Mouse (Mus musculus): Measurements from ENCODE around the gene Aifm2. TPM values are rescaled to one million over a fixed set of nuclear protein-coding genes. Genes with fewer than 3 reads are reported as not detected.

Aifm2 gene
- polyA plus RNA-seq, 1 experiment, result 8.2 TPM

- no peak for TF ChIP-seq EP300 (IDR thresholded peaks at IDR 0.05; ENCODE audit: insufficient read depth, low read depth, low read length)
- no peak for TF ChIP-seq POLR2A (IDR thresholded peaks at IDR 0.05; ENCODE audit: insufficient read depth, low read length)
- TF ChIP-seq CTCF (IDR thresholded peaks at IDR 0.05; ENCODE audit: low read depth, low read length), result no peak
- Histone ChIP-seq H3K36me3 (ENCODE audit: control insufficient read depth, insufficient read depth, low read length, poor library complexity, severe bottlenecking) (no peaks in the 10 kb centered on the region), H3K27me3 (ENCODE audit: control insufficient read depth, insufficient read depth, low read length, poor library complexity, severe bottlenecking) (no peaks in the 10 kb centered on the region)
Measured at GRCm38 (mm10) chr10:61737537-61737936, 22.5 kb downstream of the Aifm2 start.

DNA sequence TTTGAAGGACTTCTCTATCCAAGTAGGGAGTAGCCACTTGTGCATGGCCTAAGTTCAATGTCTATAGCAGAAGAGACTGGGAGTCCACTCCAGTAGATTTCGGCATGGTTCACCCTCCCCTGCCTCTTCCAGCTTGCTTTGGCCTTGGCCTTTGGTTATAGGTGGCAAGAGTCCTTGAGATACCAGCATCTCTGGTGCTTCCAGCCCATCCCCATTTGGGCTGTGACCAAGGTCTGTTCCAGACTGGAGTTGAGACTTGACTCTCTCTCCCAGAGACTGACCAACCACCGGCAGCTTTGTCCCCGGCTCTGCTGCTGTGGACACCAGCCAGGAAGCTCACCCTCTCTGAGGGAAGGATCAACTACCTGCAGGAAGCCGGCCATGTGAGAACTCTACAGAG is 23.1 kb downstream of the Aifm2 start:
- Histone ChIP-seq H3K4me3 (ENCODE audit: low read depth, low read length) (no peak overlapping the region), H3K9me3 (replicated peaks; ENCODE audit: control insufficient read depth, insufficient read depth, low read length, poor library complexity, severe bottlenecking) (no peaks in the 10 kb centered on the region), H3K4me1 (ENCODE audit: control insufficient read depth, insufficient read depth, low read length) (no peaks in the 10 kb centered on the region), H3K27me3 (ENCODE audit: control insufficient read depth, insufficient read depth, low read length, poor library complexity, severe bottlenecking) (no peaks in the 10 kb centered on the region), H3K9ac (ENCODE audit: low read depth, poor library complexity, severe bottlenecking) (no peak overlapping the region), H3K36me3 (ENCODE audit: control insufficient read depth, insufficient read depth, low read length, poor library complexity, severe bottlenecking) (no peaks in the 10 kb centered on the region), H3K27ac (ENCODE audit: insufficient read depth, low read length) (no peak overlapping the region)
- TF ChIP-seq POLR2A (IDR thresholded peaks at IDR 0.05; ENCODE audit: insufficient read depth, low read length) (no peak), CTCF (IDR thresholded peaks at IDR 0.05; ENCODE audit: low read depth, low read length) (no peak), EP300 (IDR thresholded peaks at IDR 0.05; ENCODE audit: insufficient read depth, low read depth, low read length) (no peak)

More at GRCm38 (mm10) chr10:61737537-61737936, 22.5 kb downstream of the Aifm2 start:
- no peak overlapping the region for H3K4me3 ChIP-seq (ENCODE audit: low read depth, low read length)
- H3K4me1 ChIP-seq (ENCODE audit: control insufficient read depth, insufficient read depth, low read length), result no peaks in the 10 kb centered on the region
- H3K9ac ChIP-seq (ENCODE audit: low read depth, poor library complexity, severe bottlenecking), result no peak overlapping the region
- no peaks in the 10 kb centered on the region for H3K9me3 ChIP-seq (replicated peaks; ENCODE audit: control insufficient read depth, insufficient read depth, low read length, poor library complexity, severe bottlenecking)
- no peak overlapping the region for H3K27ac ChIP-seq (ENCODE audit: insufficient read depth, low read length)

DNA sequence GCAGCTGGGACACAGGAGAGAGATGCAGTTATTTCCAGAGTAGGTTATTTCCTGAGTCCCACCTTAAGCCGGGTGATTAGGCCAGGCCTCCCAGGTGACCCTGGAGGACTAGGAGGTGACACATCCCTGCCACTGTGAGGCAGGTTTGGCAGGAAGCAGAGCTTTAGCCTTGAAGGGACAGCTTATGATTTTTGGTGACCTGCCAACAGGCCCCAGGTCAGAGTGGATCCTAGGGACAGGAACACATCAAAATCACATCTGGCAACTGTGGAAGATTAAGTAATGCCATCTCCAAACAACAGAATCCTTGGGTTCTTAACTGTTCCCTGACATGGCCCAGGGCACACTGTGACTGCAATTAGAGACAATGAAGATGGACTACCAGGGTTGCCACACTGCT is 26.2 kb downstream of the Aifm2 start:
- no peaks in the 10 kb centered on the region for H3K36me3 ChIP-seq (ENCODE audit: control insufficient read depth, insufficient read depth, low read length, poor library complexity, severe bottlenecking)
- H3K27me3 ChIP-seq (ENCODE audit: control insufficient read depth, insufficient read depth, low read length, poor library complexity, severe bottlenecking), result no peaks in the 10 kb centered on the region
- H3K9ac ChIP-seq (ENCODE audit: low read depth, poor library complexity, severe bottlenecking), result no peak overlapping the region
- TF ChIP-seq CTCF (IDR thresholded peaks at IDR 0.05; ENCODE audit: low read depth, low read length) (no peak), EP300 (IDR thresholded peaks at IDR 0.05; ENCODE audit: insufficient read depth, low read depth, low read length) (no peak), POLR2A (IDR thresholded peaks at IDR 0.05; ENCODE audit: insufficient read depth, low read length) (no peak)
- no peak overlapping the region for H3K4me3 ChIP-seq (ENCODE audit: low read depth, low read length)
- H3K27ac ChIP-seq (ENCODE audit: insufficient read depth, low read length), result no peak overlapping the region
- no peaks in the 10 kb centered on the region for H3K9me3 ChIP-seq (replicated peaks; ENCODE audit: control insufficient read depth, insufficient read depth, low read length, poor library complexity, severe bottlenecking)
- H3K4me1 ChIP-seq (ENCODE audit: control insufficient read depth, insufficient read depth, low read length), result no peaks in the 10 kb centered on the region

- Histone ChIP-seq H3K27ac (ENCODE audit: insufficient read depth, low read length) (no peak overlapping the region), H3K36me3 (ENCODE audit: control insufficient read depth, insufficient read depth, low read length, poor library complexity, severe bottlenecking) (no peaks in the 10 kb centered on the region), H3K27me3 (ENCODE audit: control insufficient read depth, insufficient read depth, low read length, poor library complexity, severe bottlenecking) (no peaks in the 10 kb centered on the region), H3K9ac (ENCODE audit: low read depth, poor library complexity, severe bottlenecking) (no peak overlapping the region), H3K4me3 (ENCODE audit: low read depth, low read length) (no peak overlapping the region), H3K4me1 (ENCODE audit: control insufficient read depth, insufficient read depth, low read length) (no peaks in the 10 kb centered on the region), H3K9me3 (replicated peaks; ENCODE audit: control insufficient read depth, insufficient read depth, low read length, poor library complexity, severe bottlenecking) (no peaks in the 10 kb centered on the region)
- TF ChIP-seq CTCF (IDR thresholded peaks at IDR 0.05; ENCODE audit: low read depth, low read length) (no peak), POLR2A (IDR thresholded peaks at IDR 0.05; ENCODE audit: insufficient read depth, low read length) (no peak)
Measured at GRCm38 (mm10) chr10:61741873-61742272, 26.8 kb downstream of the Aifm2 start.

DNA sequence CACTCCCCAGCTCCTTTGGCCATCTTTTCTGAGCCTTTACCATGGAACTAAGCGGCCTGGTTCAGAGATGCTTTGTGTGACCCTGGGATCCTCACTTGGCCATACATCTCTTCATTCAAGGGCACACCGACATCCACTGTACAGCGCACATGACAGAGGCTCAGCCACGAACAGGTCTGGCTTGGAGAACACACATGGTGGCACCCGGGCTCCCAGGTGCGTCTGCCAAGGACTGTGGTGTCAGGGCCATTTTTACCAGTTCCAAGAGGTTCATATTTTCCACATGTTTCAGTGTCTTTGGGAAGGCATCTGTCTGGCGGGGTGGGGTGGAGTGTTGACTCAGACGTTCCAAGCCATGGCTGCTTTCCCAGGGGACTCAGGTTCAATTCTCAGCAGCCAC is 27.3 kb downstream of the Aifm2 start:
- Histone ChIP-seq H3K4me3 (ENCODE audit: low read depth, low read length) (no peak overlapping the region), H3K4me1 (ENCODE audit: control insufficient read depth, insufficient read depth, low read length) (no peaks in the 10 kb centered on the region), H3K27me3 (ENCODE audit: control insufficient read depth, insufficient read depth, low read length, poor library complexity, severe bottlenecking) (no peaks in the 10 kb centered on the region), H3K27ac (ENCODE audit: insufficient read depth, low read length) (no peak overlapping the region), H3K36me3 (ENCODE audit: control insufficient read depth, insufficient read depth, low read length, poor library complexity, severe bottlenecking) (no peaks in the 10 kb centered on the region), H3K9ac (ENCODE audit: low read depth, poor library complexity, severe bottlenecking) (no peak overlapping the region), H3K9me3 (replicated peaks; ENCODE audit: control insufficient read depth, insufficient read depth, low read length, poor library complexity, severe bottlenecking) (no peaks in the 10 kb centered on the region)
- no peak for TF ChIP-seq CTCF (IDR thresholded peaks at IDR 0.05; ENCODE audit: low read depth, low read length)
- TF ChIP-seq EP300 (IDR thresholded peaks at IDR 0.05; ENCODE audit: insufficient read depth, low read depth, low read length), result no peak
- no peak for TF ChIP-seq POLR2A (IDR thresholded peaks at IDR 0.05; ENCODE audit: insufficient read depth, low read length)

DNA sequence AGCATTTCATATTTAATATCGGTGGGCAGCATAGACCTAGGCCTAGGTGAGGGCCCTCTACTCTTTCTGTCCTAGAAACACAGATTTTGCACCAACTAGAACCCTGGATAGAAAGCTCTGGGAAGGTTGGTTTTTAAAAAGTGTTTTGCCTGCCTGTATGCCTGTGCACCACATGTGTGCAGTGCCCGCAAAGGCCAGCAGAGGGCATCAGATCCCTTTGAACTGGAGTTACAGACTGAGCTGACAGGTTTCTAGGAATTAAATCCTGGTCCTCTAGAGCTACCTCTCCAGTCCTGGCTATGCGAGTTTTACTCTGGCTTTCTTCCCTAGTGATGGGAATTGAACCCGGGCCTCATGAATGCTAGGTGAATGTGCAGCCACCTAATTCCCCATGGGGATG is 30.1 kb downstream of the Aifm2 start:
- Histone ChIP-seq H3K9ac (ENCODE audit: low read depth, poor library complexity, severe bottlenecking) (no peak overlapping the region), H3K36me3 (ENCODE audit: control insufficient read depth, insufficient read depth, low read length, poor library complexity, severe bottlenecking) (no peaks in the 10 kb centered on the region), H3K4me3 (ENCODE audit: low read depth, low read length) (no peak overlapping the region), H3K9me3 (replicated peaks; ENCODE audit: control insufficient read depth, insufficient read depth, low read length, poor library complexity, severe bottlenecking) (no peaks in the 10 kb centered on the region), H3K4me1 (ENCODE audit: control insufficient read depth, insufficient read depth, low read length) (no peaks in the 10 kb centered on the region), H3K27ac (ENCODE audit: insufficient read depth, low read length) (no peak overlapping the region), H3K27me3 (ENCODE audit: control insufficient read depth, insufficient read depth, low read length, poor library complexity, severe bottlenecking) (no peaks in the 10 kb centered on the region)
- TF ChIP-seq CTCF (IDR thresholded peaks at IDR 0.05; ENCODE audit: low read depth, low read length) (peak; percentile 84), POLR2A (IDR thresholded peaks at IDR 0.05; ENCODE audit: insufficient read depth, low read length) (no peak)
